Mouse (Mus musculus) retina, embryonic 14.5 days (tissue): ENCODE measurements at regions not wholly inside any gene's neighbourhood (a gene's known extent, or its start where the extent isn't known, plus 50 kb on each side); places are given as distances from the start of the nearest gene placed in this dataset.

Experiments
- DNase-seq: peaks from one replicate; pipeline ENCODE4 v3.0.0-alpha.2; 2015; ENCODE audit warnings: low spot score

- no peak for DNase-seq
These were observed 61.2 kb upstream of the 1700008P02Rik start for GRCm38 (mm10) chr3:6681411-6681810.

GRCm38 (mm10) chr3:6676382-6676781, 56.1 kb upstream of the 1700008P02Rik start:
- DNase-seq = no peak

GRCm38 (mm10) chr3:6675354-6675753, 55.1 kb upstream of the 1700008P02Rik start:
- DNase-seq = peak; percentile 53
